Mouse (Mus musculus): Measurements from ENCODE around the gene 2610008E11Rik. TPM values are rescaled to one million over a fixed set of nuclear protein-coding genes. Genes with fewer than 3 reads are reported as not detected.
"Not testable (repeated sequence)": the region's sequence is repeated elsewhere in the genome, so short reads cannot be mapped to it uniquely, and the experiment has no call there.

Gene 2610008E11Rik
- polyA plus RNA-seq, 1 experiment from 2014 or later = 50.7 TPM

DNA sequence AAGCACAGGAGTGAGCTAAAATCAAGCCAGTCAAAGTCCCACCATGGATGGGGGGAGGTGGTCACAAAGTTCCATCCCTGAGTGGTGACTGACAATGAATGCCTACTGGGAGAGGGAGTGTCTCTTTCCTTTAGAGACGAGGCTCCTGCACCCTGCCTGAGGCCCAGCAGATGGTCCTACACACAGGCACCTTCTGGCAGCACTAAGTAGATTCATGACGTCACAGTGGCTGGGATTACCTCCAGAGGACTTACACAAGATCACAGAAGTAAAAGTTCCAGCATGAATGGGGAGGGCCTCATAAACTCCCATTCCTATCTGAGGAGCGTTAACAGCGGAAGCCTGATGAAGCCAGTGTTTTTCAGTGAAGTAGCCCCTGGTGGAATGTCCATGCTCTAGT lies 8.4 kb downstream of the 2610008E11Rik start:
- Histone ChIP-seq H3K4me3 (replicated peaks; ENCODE audit: low read length) (no peak overlapping the region), H3K36me3 (replicated peaks; ENCODE audit: control insufficient read depth, insufficient read depth) (peaks cover 74% of the 10 kb centered on the region), H3K4me2 (replicated peaks) (no peak overlapping the region), H3K27me3 (ENCODE audit: control insufficient read depth, insufficient read depth, low read length) (no peaks in the 10 kb centered on the region), H3K4me1 (replicated peaks; ENCODE audit: control insufficient read depth, insufficient read depth, low read length) (peaks cover 4% of the 10 kb centered on the region; the same call in 1 of the 2 replicates), H3K27ac (no peak overlapping the region), H3K9ac (no peak overlapping the region), H3K9me3 (ENCODE audit: control insufficient read depth, low read length) (0 out of 2 replicates have a peak, but pooled peaks cover 8% of the 10 kb centered on the region)
- WGBS = 68% methylated on average over 4 of the region's 4 CpGs
- DNase-seq (ENCODE audit: low spot score) (no peak), ATAC-seq (ENCODE audit: low FRiP score) (no peak)

DNA sequence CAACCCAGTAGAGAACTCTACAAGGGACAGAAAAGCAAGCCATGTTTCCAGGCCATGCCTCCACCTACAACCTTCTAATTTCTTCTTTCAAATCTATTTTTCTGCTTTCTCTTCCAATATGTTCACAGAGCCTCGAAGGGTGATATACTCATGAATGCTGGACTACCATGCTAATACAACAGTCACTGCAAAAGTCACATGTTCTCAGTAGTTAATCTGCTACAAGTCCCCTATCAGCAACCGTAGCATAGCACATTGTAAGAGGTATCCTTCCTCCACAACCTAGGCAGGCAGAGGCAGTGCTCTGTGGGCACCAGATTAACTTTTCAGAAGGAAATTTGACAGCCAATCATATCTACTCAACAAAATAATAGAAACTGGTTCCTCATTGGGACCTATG lies 10.8 kb downstream of the 2610008E11Rik start:
- WGBS = 97% methylated on average over 2 of the region's 2 CpGs
- no peak overlapping the region for H3K9ac ChIP-seq
- peaks cover 51% of the 10 kb centered on the region for H3K36me3 ChIP-seq (replicated peaks; ENCODE audit: control insufficient read depth, insufficient read depth)
- H3K4me1 ChIP-seq (replicated peaks; ENCODE audit: control insufficient read depth, insufficient read depth, low read length) = no peaks in the 10 kb centered on the region
- no peak for DNase-seq (ENCODE audit: low spot score)
- no peak overlapping the region for H3K4me2 ChIP-seq (replicated peaks)
- ATAC-seq (ENCODE audit: low FRiP score) = no peak
- no peak overlapping the region for H3K4me3 ChIP-seq (replicated peaks; ENCODE audit: low read length)
- H3K27me3 ChIP-seq (ENCODE audit: control insufficient read depth, insufficient read depth, low read length) = no peaks in the 10 kb centered on the region
- H3K27ac ChIP-seq = no peak overlapping the region
- 0 out of 2 replicates have a peak, but pooled peaks cover 8% of the 10 kb centered on the region for H3K9me3 ChIP-seq (ENCODE audit: control insufficient read depth, low read length)

DNA sequence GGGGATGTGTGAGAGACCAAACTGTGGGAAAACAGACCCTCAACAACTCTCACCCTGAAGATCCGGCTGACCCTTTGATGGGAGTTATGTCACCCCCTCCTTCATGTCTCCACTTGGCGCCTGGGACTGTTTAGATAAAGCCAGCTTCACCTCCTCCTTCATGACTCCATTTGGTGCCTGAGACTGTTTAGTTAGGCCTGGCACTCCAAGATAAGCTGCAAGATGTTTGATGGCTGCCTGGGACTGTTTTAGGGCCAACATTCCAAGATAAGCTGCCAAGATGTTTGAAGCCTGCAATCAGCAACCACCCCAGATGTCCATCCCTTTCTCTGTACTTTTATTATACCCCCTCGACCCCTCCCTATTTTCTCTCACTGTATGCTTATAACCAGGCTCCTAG lies 40.0 kb downstream of the 2610008E11Rik start:
- peaks cover 29% of the 10 kb centered on the region for H3K36me3 ChIP-seq (replicated peaks; ENCODE audit: control insufficient read depth, insufficient read depth)
- H3K9me3 ChIP-seq (ENCODE audit: control insufficient read depth, low read length) = peaks cover 73% of the 10 kb centered on the region
- H3K4me3 ChIP-seq (replicated peaks; ENCODE audit: low read length); DNase-seq (ENCODE audit: low spot score); H3K4me1 ChIP-seq (replicated peaks; ENCODE audit: control insufficient read depth, insufficient read depth, low read length); ATAC-seq (ENCODE audit: low FRiP score); H3K27ac ChIP-seq; H3K4me2 ChIP-seq (replicated peaks); H3K27me3 ChIP-seq (ENCODE audit: control insufficient read depth, insufficient read depth, low read length); H3K9ac ChIP-seq: not testable (repeated sequence)
- 90% methylated on average over 3 of the region's 3 CpGs for WGBS

DNA sequence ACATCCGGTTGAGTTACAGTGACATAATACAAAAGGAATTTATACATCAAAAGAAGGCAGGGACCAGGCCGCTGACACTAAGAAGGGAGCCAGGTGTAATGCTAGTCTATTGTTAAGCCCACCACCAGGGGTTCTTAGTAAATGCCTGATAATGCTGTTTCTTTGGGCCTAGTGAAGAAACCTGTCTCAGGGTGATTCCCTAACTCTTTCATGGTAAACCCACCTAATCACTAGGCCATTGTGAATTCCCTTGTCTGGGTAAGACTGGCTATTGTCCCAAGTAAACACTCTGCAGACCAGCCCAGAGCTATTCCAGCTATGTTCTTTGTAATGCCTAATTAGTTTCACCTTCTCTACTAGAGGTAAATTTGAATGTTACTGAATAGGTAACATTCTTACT lies 54.9 kb downstream of the 2610008E11Rik start:
- not testable (repeated sequence) for H3K4me2 ChIP-seq (replicated peaks); H3K4me3 ChIP-seq (replicated peaks; ENCODE audit: low read length); H3K36me3 ChIP-seq (replicated peaks; ENCODE audit: control insufficient read depth, insufficient read depth); H3K27me3 ChIP-seq (ENCODE audit: control insufficient read depth, insufficient read depth, low read length); H3K4me1 ChIP-seq (replicated peaks; ENCODE audit: control insufficient read depth, insufficient read depth, low read length); ATAC-seq (ENCODE audit: low FRiP score); H3K27ac ChIP-seq; DNase-seq (ENCODE audit: low spot score); H3K9ac ChIP-seq
- H3K9me3 ChIP-seq (ENCODE audit: control insufficient read depth, low read length) = peaks cover 36% of the 10 kb centered on the region
- 78% methylated on average over 2 of the region's 2 CpGs for WGBS

- Histone ChIP-seq H3K4me3 (replicated peaks; ENCODE audit: low read length) (no peak within 1 kb of the TSS), H3K27ac (no peak within 1 kb of the TSS), H3K27me3 (ENCODE audit: control insufficient read depth, insufficient read depth, low read length) (no peaks in the 10 kb centered on the region), H3K4me2 (replicated peaks) (no peak within 1 kb of the TSS), H3K9ac (no peak within 1 kb of the TSS), H3K4me1 (replicated peaks; ENCODE audit: control insufficient read depth, insufficient read depth, low read length) (no peaks in the 10 kb centered on the region), H3K36me3 (replicated peaks; ENCODE audit: control insufficient read depth, insufficient read depth) (no peaks in the 10 kb centered on the region), H3K9me3 (ENCODE audit: control insufficient read depth, low read length) (0 out of 2 replicates have a peak, but pooled peaks cover 4% of the 10 kb centered on the region)
- DNase-seq (ENCODE audit: low spot score) = no peak
- no peak for ATAC-seq (ENCODE audit: low FRiP score)
Observed at GRCm38 (mm10) chr10:79028441-79028840, 69.0 kb downstream of the 2610008E11Rik start, which contains the start of gene Olfr57. TSS of gene Olfr57 (plus strand) at chr10:79028741.

Other genes starting within 250 kb of the 2610008E11Rik start
- gene Olfr1356, start 245.4 kb downstream of the 2610008E11Rik start, polyA plus RNA-seq (2014; fragmentation: Nextera tagmentation; extraction: Ambion mirVana) = not detected in 2 replicates
- gene Olfr1355, start 222.1 kb downstream of the 2610008E11Rik start, polyA plus RNA-seq (2014; fragmentation: Nextera tagmentation; extraction: Ambion mirVana) = not detected in 2 replicates
- gene Olfr1354, start 184.4 kb downstream of the 2610008E11Rik start, polyA plus RNA-seq (2014; fragmentation: Nextera tagmentation; extraction: Ambion mirVana) = not detected in 2 replicates
- gene Olfr8, start 147.0 kb downstream of the 2610008E11Rik start, polyA plus RNA-seq (2014; fragmentation: Nextera tagmentation; extraction: Ambion mirVana) = not detected in 2 replicates
- gene Olfr1353, start 134.3 kb downstream of the 2610008E11Rik start, polyA plus RNA-seq (2014; fragmentation: Nextera tagmentation; extraction: Ambion mirVana) = not detected in 2 replicates
- gene Olfr1352, start 116.5 kb downstream of the 2610008E11Rik start, polyA plus RNA-seq (2014; fragmentation: Nextera tagmentation; extraction: Ambion mirVana) = not detected in 2 replicates
- not detected in 2 replicates for gene Olfr1351, start 85.1 kb downstream of the 2610008E11Rik start, polyA plus RNA-seq (2014; fragmentation: Nextera tagmentation; extraction: Ambion mirVana)
- gene Olfr57, start 68.9 kb downstream of the 2610008E11Rik start, polyA plus RNA-seq (2014; fragmentation: Nextera tagmentation; extraction: Ambion mirVana) = 0.17 and 1.2 TPM in 2 replicates
- gene Vmn2r80, start 51.2 kb upstream of the 2610008E11Rik start, polyA plus RNA-seq (2014; fragmentation: Nextera tagmentation; extraction: Ambion mirVana) = not detected in 2 replicates
- not detected in 2 replicates for gene Vmn2r81, start 150.1 kb upstream of the 2610008E11Rik start, polyA plus RNA-seq (2014; fragmentation: Nextera tagmentation; extraction: Ambion mirVana)

All from hindbrain, embryonic 14.5 days (tissue).